Mouse (Mus musculus): ENCODE data around the gene Slc36a3.
"Not testable (repeated sequence)": the region's sequence is repeated elsewhere in the genome, so short reads cannot be mapped to it uniquely, and the experiment has no call there.

Slc36a3 gene

DNA sequence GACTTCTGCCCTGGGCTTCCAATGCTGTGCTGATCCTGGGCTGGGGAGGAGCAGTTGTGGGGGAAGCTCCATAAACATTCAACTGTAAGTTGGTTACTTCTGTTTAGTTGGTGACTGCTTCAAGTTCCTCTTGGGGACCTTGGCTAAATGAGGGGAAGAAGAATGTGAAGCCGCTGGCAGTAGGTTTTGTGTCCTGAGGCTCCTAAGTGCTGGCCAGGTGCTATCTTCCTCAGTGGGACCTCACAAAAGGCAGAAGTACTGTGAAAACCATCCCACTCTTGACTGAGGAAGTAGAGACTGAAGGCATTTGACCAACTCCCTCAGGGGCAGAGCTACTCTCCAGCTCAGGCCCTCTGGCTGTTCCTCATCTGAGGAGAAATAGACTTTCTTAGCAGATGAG lies 44.9 kb downstream of the Slc36a3 start:
- DNase-seq (ENCODE audit: low read depth) = no peak

DNA sequence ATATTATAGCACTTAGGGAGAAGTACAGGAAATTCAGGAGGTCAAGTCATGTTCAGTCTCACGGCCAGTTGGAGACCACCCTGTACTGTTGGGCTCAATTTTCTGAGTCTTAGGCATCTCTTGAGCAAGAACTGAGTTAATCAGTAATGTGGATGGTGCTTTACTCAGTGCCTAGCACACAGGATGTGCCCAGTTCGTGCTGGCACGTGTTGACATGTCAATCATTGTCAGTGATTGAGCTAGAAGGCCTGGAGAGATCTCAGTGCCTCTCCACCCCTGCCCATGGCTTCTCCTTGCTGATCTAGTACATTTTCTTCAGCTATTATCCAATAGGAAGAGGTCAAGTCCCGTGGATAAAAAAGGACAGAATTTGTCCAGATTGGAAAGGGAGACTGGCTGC lies 46.1 kb downstream of the Slc36a3 start:
- no peak for DNase-seq (ENCODE audit: low read depth)

DNA sequence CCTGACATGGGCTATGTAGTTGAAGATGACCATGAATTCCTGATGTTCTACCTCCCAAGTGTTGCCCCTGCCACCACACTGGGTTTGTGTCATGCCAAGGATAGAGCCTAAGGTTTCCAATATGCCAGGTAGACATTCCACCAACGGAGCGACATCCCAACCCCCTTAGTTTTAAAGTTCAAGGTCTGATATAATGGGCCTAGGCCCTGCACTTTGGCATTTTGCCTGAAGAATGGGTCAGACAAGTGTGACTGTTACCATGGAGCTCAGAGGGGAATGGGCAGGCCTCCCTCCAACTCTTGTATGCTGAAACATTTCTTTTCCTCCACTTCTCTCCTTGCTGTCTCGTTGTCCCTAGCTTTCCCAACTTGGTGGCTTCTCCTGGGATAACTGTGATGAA lies 48.3 kb downstream of the Slc36a3 start:
- DNase-seq (ENCODE audit: low read depth) = no peak

DNA sequence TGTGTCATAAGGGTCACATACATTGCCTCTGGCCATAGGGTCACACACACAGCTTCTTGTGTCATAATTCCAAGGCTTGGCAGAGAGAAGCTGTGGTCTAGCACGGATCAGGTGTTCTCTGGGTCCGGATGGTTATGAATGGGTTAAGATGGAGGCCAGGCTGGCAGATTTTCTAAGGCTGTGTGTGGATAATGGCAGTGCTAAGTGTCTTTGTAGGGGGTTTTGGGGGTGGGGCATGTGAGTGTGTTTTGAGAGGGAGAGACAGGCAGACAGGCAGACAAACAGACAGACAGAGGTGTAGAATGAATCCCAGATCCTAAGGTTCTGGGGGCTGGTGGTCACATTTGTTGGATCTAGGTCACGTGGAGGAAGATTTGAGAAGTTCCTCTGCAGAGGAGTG lies 49.5 kb downstream of the Slc36a3 start:
- no peak for DNase-seq (ENCODE audit: low read depth)

DNA sequence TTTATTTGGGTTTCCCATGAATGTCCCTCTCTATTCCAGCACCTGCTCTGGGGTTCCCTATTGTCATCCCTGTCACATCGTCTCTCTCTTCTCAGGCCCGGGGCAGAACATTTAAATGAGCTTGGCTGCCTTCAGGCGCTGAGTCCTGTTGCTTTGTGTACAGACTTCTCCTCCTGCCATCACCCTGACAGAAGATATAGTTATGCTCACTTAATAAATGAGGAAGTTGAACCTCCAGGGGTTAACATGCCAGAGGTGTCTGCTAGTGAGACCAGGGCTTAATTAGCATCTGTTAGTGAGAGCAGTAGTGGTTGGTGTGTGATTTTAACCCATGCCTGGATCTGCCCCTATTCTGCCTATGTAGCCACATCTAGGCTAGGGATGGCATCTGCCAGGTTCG lies 51.6 kb downstream of the Slc36a3 start:
- DNase-seq (ENCODE audit: low read depth) = no peak

- no peak for DNase-seq (ENCODE audit: low read depth)
Measured at GRCm38 (mm10) chr11:55099019-55099771, 52.3 kb downstream of the Slc36a3 start.

GRCm38 (mm10) chr11:55098189-55098915 lies 53.2 kb downstream of the Slc36a3 start:
- DNase-seq (ENCODE audit: low read depth) = peak; percentile 45

- DNase-seq (ENCODE audit: low read depth) = peak; percentile 99
Measured at GRCm38 (mm10) chr11:55097463-55098188, 53.9 kb downstream of the Slc36a3 start, which contains the start of gene Gm2a. Gene Gm2a (plus strand): TSS chr11:55098115.

GRCm38 (mm10) chr11:55096731-55097462 lies 54.6 kb downstream of the Slc36a3 start:
- DNase-seq (ENCODE audit: low read depth) = no peak

DNA sequence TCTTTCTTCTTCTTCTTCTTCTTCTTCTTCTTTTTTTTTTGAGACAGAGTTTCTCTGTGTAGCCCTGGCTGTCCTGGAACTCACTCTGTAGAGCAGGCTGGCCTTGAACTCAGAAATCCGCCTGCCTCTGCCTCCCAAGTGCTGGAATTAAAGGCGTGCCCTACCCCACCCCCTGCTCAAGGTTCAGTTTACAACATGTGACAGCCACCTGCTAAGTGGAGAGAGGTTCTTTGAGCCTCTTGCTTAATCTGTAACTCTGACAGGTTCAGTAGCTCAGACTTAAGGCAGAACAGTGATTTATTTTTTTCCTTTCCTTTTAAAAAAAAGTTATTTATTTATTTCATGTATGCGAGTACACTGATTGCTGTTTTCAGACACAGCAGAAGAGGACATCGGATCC lies 55.2 kb downstream of the Slc36a3 start:
- not testable (repeated sequence) for DNase-seq (ENCODE audit: low read depth)

DNA sequence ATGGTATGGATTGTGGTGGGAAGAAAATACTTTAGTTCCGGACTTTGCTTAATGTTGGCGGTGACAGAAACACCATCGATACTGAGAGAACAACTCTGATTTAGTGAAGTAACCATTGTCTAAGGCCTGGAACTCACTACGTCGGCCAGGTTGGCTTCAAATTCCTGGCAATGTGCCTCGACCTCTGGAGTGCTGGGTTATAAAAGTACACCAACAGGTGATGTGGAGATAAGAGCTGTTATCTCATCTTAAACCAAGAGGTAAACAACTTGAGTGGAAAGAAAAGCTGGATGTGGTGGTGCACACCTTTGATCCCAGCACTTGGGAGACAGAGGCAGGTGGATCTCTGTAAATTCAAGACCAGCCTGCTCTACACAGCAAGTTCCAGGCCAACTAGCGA lies 58.4 kb downstream of the Slc36a3 start:
- DNase-seq (ENCODE audit: low read depth) = no peak

GRCm38 (mm10) chr11:55089892-55090291 lies 61.6 kb downstream of the Slc36a3 start:
- DNase-seq (ENCODE audit: low read depth) = no peak

GRCm38 (mm10) chr11:55087006-55087405 lies 64.5 kb downstream of the Slc36a3 start:
- peak; percentile 90 for DNase-seq (ENCODE audit: low read depth)

GRCm38 (mm10) chr11:55085396-55085795 lies 66.1 kb downstream of the Slc36a3 start:
- no peak for DNase-seq (ENCODE audit: low read depth)

DNA sequence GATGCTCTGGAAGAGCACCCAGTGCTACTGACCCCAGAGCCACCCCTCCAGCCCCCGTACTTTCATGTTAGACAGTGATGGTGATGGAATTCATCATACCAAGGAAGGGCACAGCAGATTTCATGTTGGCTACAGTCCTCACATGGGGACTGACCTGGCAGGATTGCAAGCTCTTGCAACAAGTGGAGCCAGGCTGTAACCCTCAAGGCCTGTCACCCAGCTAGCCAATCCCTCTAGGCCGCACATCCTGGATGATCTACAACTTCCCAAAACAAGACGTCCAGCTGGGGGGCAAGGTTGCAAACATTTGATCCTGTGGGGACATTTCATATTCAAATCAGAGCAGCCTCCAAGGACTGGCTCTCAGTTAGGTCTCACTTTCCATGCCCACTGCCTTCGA lies 66.9 kb downstream of the Slc36a3 start:
- DNase-seq (ENCODE audit: low read depth) = no peak

GRCm38 (mm10) chr11:55081206-55081605 lies 70.3 kb downstream of the Slc36a3 start:
- DNase-seq (ENCODE audit: low read depth) = no peak

DNA sequence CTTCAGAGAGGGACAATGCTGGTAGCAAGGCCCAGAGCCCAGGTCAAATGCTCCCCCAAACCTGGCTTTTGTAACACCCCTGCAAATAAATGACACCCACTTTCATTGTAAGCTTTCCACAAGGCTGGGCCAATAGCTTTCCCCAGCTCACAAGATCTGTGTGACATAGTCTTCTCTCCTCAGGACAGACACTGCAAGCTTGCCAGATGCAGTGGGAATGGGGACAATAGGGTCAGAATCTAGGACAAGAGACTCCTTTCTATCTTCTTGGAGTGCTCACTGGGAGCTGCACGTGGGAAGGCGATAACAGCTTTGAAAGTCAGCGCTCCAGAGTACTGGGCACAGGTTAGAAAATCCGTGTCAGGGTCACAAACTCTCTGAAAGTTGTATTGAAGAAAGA lies 72.3 kb downstream of the Slc36a3 start:
- no peak for DNase-seq (ENCODE audit: low read depth)

DNA sequence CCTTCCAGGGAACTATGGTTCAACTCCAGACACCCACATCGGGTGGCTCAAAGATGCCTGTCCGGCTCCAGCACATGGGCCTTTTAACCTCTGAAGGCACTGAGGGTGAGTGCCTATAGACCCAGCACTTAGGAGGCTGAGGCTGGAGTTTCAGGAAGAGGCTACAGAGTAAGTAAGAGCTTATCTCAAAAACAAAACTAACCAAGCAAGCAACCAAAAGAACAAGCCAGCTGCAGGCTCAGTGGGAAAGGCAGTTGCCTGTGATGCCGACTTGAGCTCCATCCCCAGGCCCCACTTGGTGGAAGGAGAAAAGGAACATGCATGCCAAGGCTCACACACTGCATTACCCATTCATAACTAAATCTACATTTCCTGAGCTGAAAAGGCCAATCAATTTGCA lies 73.0 kb downstream of the Slc36a3 start:
- peak; percentile 61 for DNase-seq (ENCODE audit: low read depth)

DNA sequence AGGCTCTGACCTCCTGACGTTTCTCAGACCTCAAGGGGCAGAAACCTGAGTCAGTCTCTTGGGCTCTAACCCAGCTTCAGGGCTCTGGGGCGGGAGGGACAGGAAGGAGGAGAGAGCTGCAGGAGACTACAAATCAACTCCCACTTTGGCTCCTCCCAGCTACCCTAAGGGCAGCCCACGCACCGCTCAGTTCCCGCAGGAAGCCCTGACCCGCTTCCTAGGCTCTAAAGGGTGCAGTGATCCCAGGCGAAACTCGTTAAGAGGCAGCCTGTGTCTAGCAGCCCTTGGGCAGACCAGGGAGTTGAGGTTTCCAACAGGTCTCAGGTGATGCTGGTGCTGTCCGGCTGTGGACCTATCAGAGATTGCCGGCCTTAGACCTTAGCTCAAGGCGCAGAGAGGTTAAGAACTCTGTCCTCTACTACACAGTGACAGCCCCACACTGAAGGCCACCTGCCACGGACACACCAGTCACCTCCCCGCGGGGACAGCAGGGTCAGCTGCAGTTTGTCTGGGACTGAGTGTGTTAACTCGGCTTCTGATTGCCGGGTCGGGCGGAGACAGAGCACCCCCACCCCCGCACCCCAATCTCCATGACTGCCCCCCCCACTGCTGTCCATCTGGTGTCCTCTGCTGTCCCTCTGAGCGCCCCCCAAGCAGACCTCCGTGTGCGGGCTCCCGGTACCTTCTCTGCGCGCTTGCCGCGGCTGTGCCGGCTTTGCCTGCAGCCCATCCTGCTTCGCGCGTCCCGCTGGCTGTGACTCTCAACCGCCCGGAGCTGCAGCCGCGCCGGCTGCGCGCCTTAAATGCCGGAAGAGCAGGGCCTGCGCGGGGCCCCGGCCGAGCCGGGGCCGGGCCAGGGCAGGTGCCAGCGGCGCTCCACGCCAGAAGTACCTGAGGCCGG lies 73.9 kb downstream of the Slc36a3 start, which contains the start of gene Ccdc69:
Ccdc69 (minus strand) TSS at position 801 of the 901 bp plus-strand sequence.
- DNase-seq (ENCODE audit: low read depth) = peak; percentile 89

GRCm38 (mm10) chr11:55076234-55076633 lies 75.3 kb downstream of the Slc36a3 start:
- peak; percentile 48 for DNase-seq (ENCODE audit: low read depth)

- DNase-seq (ENCODE audit: low read depth) = no peak
Measured at GRCm38 (mm10) chr11:55075602-55076001, 75.9 kb downstream of the Slc36a3 start.
